Mouse (Mus musculus) forebrain, embryonic 15.5 days (tissue): ENCODE measurements around the gene Fbxo47. TPM values are rescaled to one million over a fixed set of nuclear protein-coding genes. Genes with fewer than 3 reads are reported as not detected.

ENCODE experiments used
- ATAC-seq: fragments of 200-750 bp; cut with Nextera tagmentation; replicated peaks from 2 replicates; pipeline ENCODE4 v1.8.0; 2017; ENCODE audit warnings: mild to moderate bottlenecking, moderate TSS enrichment, moderate library complexity
- H3K27ac ChIP-seq: fragments of 300-500 bp; sonication (generic); replicated peaks from 2 replicates; pipeline ENCODE4 v1.5.1; 2015; ENCODE audit warnings: mild to moderate bottlenecking, inconsistent platforms
- H3K27me3 ChIP-seq: fragments of 300-500 bp; sonication (generic); 2 replicates; pipeline ENCODE4 v1.6.1; 2015; ENCODE audit warnings: inconsistent platforms
- H3K36me3 ChIP-seq: fragments of 300-500 bp; sonication (generic); 2 replicates; pipeline ENCODE4 v1.6.1; 2015; ENCODE audit warnings: mild to moderate bottlenecking, inconsistent platforms
- H3K4me1 ChIP-seq: fragments of 300-500 bp; sonication (generic); 2 replicates; pipeline ENCODE4 v1.6.1; 2015; ENCODE audit warnings: inconsistent platforms
- H3K4me2 ChIP-seq: fragments of 300-500 bp; sonication (generic); replicated peaks from 2 replicates; pipeline ENCODE4 v1.6.1; 2015; ENCODE audit warnings: mild to moderate bottlenecking, inconsistent platforms
- H3K4me3 ChIP-seq: fragments of 300-500 bp; sonication (generic); 2 replicates; pipeline ENCODE4 v1.5.1; 2015; ENCODE audit warnings: mild to moderate bottlenecking, inconsistent platforms
- H3K9ac ChIP-seq: fragments of 300-500 bp; sonication (generic); replicated peaks from 2 replicates; pipeline ENCODE4 v1.6.1; 2015; ENCODE audit warnings: mild to moderate bottlenecking, inconsistent platforms
- H3K9me3 ChIP-seq: fragments of 300-500 bp; sonication (generic); 2 replicates; pipeline ENCODE4 v1.6.1; 2016; ENCODE audit warnings: inconsistent platforms
- WGBS: fragments of 180-500 bp; shearing (Covaris S2); methylation state at CpG from one replicate; pipeline ENCODE4 v1.1.7; 2015; ENCODE audit warnings: mixed read lengths; 5-methylcytosine and 5-hydroxymethylcytosine counted together
- polyA plus RNA-seq: library from polyadenylated mRNA; unstranded; fragments of >200 nt; fragmentation: Nextera tagmentation; extraction: Ambion mirVana; gene quantifications from 2 replicates; pipeline ENCODE4 v1.2.1, GENCODE M21; 2015

The Fbxo47 gene
- polyA plus RNA-seq, 1 experiment from 2014 or later = 0.67 TPM

DNA sequence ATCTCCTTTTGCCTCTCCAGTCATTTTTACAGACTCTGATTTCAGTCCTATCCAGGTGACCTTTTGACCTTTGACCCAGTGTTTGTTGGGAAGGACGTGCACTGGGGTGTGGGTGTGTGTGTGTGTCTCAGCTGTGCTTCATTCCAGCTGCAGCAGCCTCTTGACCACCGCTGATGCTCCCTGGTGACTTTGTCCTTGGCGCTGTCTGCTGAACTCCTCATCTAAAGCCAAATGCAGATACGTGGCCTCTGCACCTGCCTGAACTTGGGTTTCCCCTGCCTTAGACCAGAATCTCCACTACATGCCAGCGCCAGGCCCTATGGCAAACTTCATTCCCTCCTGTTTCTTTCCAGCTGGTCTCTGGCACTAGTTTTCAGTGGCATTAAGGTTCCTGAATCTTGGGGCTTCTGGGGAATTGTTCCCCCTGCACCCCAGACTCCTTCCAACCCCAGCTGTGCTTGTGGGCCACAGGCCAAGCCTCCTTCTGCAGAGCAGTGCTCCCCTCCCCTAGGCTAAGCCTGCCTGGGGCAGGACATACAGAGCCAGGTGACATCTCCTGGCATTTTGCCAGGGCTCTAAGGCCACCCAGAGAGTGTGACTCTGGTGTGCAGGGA, 75.2 kb downstream of the Fbxo47 start:
- Histone ChIP-seq H3K27ac (peak overlapping the region; percentile 57), H3K4me1 (peaks cover 93% of the 10 kb centered on the region), H3K4me2 (no peak overlapping the region), H3K9ac (no peak overlapping the region), H3K4me3 (no peak overlapping the region), H3K36me3 (peaks cover 10% of the 10 kb centered on the region), H3K9me3 (no peaks in the 10 kb centered on the region), H3K27me3 (no peaks in the 10 kb centered on the region)
- WGBS = 47% methylated on average over 5 of the region's 5 CpGs
- no peak for ATAC-seq

DNA sequence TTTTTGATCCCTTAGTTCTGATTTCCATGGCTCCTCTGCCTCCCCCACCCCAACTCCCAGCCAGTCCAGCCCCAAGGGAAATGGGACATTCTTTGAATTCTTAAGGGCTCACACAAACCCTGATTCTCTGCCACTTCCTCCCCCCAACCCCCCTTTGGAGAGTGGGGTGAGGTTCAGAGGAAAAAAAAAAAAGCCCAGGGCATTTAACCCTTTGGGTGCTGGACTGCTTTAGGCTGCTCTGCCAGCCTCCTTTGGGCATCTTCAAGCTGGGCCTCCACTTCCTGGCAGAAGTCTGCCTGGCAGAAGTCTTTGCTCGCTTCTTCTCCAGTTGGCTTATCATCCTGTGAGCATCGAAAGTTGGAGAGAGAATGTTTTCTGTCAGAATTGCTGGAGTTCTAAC, 75.9 kb downstream of the Fbxo47 start:
- H3K9me3 ChIP-seq = no peaks in the 10 kb centered on the region
- no peak overlapping the region for H3K4me3 ChIP-seq
- H3K9ac ChIP-seq = no peak overlapping the region
- no peak for ATAC-seq
- WGBS = 27% methylated on average over 2 of the region's 2 CpGs
- peaks cover 90% of the 10 kb centered on the region for H3K4me1 ChIP-seq
- H3K4me2 ChIP-seq = no peak overlapping the region
- no peaks in the 10 kb centered on the region for H3K27me3 ChIP-seq
- peak overlapping the region; percentile 57 for H3K27ac ChIP-seq
- peaks cover 10% of the 10 kb centered on the region for H3K36me3 ChIP-seq

DNA sequence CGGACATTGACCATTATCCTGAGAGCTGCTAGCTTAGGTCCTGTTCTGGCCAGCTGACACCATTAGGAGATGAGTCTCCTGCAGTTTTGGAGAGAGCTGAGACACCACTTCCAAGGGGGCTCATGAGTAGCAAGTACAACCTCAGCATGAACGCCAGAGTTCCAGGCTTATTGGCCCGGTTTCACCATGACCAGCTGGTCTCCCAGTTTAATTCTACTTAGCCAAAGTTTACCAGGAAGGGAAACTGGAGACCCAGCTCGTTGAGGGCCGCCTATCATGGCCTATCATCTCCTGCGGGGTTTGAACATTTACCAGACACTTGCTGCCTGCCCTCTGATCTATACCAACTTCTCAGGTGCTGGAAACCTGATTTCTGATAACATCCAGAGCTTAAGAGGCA, 76.3 kb downstream of the Fbxo47 start:
- Histone ChIP-seq H3K9ac (no peak overlapping the region), H3K4me2 (no peak overlapping the region), H3K36me3 (peaks cover 10% of the 10 kb centered on the region), H3K4me3 (no peak overlapping the region), H3K27me3 (no peaks in the 10 kb centered on the region), H3K27ac (peak overlapping the region; percentile 57), H3K4me1 (peaks cover 90% of the 10 kb centered on the region), H3K9me3 (no peaks in the 10 kb centered on the region)
- no peak for ATAC-seq
- 41% methylated on average over 6 of the region's 6 CpGs for WGBS

DNA sequence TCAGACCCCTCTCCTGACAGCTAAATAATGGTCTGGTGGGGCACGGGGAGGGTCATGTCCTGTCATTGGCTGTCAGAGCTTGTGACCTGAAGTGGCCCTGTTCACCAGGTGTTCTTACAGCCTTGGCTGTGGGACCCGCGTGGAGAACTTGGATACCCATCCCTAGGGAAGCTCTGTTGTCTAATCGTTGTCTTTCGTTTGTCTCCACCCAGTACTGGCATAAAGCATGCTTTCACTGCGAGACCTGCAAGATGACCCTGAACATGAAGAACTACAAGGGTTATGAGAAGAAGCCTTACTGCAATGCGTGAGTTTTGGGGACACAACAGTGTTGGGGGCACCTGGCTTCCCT, 77.4 kb downstream of the Fbxo47 start:
- H3K4me1 ChIP-seq = peaks cover 90% of the 10 kb centered on the region
- no peak overlapping the region for H3K4me3 ChIP-seq
- no peaks in the 10 kb centered on the region for H3K9me3 ChIP-seq
- no peaks in the 10 kb centered on the region for H3K27me3 ChIP-seq
- 0 out of 2 replicates have a peak overlapping the region, but pooled peaks have one; percentile 69 for H3K27ac ChIP-seq
- 68% methylated on average over 7 of the region's 7 CpGs for WGBS
- peak overlapping the region; percentile 31; the same call in 1 of the 2 replicates for H3K4me2 ChIP-seq
- H3K36me3 ChIP-seq = peaks cover 10% of the 10 kb centered on the region
- no peak for ATAC-seq
- H3K9ac ChIP-seq = 0 out of 2 replicates have a peak overlapping the region, but pooled peaks have one; percentile 11

DNA sequence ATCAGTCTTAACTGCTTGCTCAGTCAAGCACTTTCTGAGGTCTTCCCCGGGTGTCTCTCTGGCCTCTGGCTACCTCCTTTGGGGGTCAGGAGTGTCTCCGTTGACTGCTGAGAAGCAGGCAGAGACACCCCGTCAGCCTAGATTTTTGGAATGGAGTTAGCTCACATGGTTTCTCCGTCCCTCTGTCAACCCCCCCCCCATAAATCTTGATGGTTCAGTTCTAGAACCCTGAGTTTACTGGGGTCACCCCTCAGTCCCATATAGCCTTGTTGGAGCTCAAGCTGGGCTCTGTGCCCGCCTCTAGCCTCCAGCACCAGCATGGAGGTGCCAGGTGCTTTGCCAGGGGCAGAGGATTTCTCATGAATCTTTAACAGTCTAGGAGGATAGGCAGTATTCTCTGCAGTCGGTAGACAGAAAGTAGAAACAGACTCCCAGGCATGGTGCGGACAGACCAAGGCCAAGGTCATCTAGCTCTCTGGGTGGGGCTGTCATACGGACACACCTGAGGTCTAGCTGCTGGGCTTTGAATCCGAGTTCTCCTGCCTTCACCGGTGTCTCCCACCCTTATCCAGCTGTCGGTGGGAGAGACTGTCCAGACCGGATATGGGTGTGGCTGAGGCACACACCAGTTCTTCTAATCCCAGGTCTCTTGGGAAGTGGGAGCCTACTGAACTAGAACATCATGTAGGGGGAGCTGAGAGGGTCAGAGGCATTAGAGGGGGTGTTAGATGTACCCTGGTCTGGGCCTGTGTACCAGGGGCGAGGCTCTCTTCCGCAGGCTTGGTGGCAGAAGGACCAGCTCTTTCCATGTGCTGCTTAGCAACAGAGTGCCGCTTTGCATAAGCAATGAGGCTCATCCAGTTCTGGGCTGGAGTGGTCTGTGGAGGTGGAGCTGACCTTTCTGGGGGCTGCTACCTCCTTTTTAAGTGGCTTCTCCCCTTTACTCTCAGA, 78.0 kb downstream of the Fbxo47 start:
- Histone ChIP-seq H3K4me2 (peak overlapping the region; percentile 31), H3K36me3 (peaks cover 10% of the 10 kb centered on the region), H3K9me3 (no peaks in the 10 kb centered on the region), H3K27ac (peak overlapping the region; percentile 69), H3K27me3 (no peaks in the 10 kb centered on the region), H3K9ac (peak overlapping the region; percentile 11; the same call in 1 of the 2 replicates), H3K4me1 (peaks cover 90% of the 10 kb centered on the region), H3K4me3 (no peak overlapping the region)
- 36% methylated on average over 15 of the region's 15 CpGs for WGBS
- ATAC-seq = peak; percentile 24; the same call in 1 of the 2 replicates

DNA sequence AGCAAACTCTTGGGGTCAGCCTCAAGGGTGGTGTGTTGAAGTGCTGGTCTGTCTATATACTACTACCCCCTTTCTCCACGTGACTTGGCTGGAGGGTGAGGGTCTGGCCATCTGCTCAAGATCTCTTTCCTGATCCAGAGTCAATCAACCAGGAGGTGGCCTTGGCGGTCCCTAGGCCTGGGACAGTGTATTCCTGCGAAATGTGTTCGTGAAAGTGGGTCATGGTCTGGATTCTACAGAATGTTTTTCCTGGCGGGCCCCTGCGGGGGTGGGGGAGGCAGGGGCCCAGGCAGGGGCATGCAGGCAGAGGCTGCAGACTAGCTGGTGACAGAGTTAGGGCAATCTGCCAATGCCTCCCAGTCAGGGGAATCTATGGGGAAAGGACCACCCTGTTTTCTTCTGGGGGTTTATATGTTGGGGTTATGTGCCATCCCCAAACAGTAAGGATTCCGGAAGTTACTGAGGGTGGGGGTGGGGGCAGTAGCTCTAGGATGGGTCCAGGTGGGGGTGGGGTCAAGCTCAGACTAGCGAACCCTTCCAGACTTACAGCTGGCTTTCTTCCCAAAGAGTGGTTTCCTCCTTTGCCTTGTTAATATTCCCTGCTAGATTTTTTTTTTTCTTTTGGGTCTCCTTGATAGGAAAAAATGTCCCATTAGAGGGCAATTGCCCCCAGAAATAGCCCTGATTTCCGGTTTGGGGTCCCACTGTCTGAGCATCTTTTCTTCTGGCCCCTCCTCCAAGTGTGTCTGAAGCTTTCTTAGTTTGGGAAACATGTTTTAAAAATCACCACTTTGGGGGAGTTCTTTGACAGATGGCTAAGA, 78.9 kb downstream of the Fbxo47 start:
- Histone ChIP-seq H3K36me3 (peaks cover 10% of the 10 kb centered on the region), H3K4me1 (peaks cover 85% of the 10 kb centered on the region), H3K27me3 (no peaks in the 10 kb centered on the region), H3K4me2 (peak overlapping the region; percentile 31), H3K4me3 (peak overlapping the region; percentile 9; the same call in 1 of the 2 replicates), H3K9me3 (no peaks in the 10 kb centered on the region), H3K9ac (peak overlapping the region; percentile 19; the same call in 1 of the 2 replicates), H3K27ac (peak overlapping the region; percentile 69)
- peak; percentile 30 for ATAC-seq
- 13% methylated on average over 9 of the region's 9 CpGs for WGBS

DNA sequence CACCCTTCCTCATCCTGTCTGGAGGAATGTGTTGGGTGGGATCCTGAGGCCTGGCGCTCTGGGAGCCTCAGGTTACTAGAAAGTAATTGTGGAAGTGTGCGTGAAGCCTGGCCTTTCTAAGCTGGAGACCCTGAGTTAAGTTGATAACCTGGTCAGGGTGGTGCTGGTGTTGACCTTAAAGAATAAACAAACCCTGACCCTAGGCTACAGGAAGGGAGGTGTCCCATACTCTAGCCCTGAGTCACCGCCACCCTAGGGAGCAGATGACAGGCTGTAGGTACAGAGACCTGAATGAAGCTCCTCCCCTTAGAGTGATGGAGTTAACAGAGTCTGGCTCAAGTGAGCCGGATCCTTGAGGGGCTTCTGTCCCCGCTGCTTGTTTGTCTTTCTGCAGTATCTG, 80.1 kb downstream of the Fbxo47 start:
- no peaks in the 10 kb centered on the region for H3K27me3 ChIP-seq
- ATAC-seq = no peak
- no peak overlapping the region for H3K9ac ChIP-seq
- no peak overlapping the region for H3K4me3 ChIP-seq
- H3K4me1 ChIP-seq = peaks cover 74% of the 10 kb centered on the region
- H3K9me3 ChIP-seq = no peaks in the 10 kb centered on the region
- H3K27ac ChIP-seq = no peak overlapping the region
- H3K4me2 ChIP-seq = no peak overlapping the region
- WGBS = 87% methylated on average over 5 of the region's 5 CpGs
- peaks cover 7% of the 10 kb centered on the region for H3K36me3 ChIP-seq

Other genes with a start within 250 kb of the Fbxo47 start
- 4.3 and 4.7 TPM in 2 replicates for gene Mllt6, start 220.7 kb downstream of the Fbxo47 start, polyA plus RNA-seq
- 17.4 and 19.5 TPM in 2 replicates for gene Cisd3, start 198.3 kb downstream of the Fbxo47 start, polyA plus RNA-seq
- gene Pcgf2, start 183.7 kb downstream of the Fbxo47 start, polyA plus RNA-seq = 18.1 and 18.8 TPM in 2 replicates
- 460 and 475 TPM in 2 replicates for gene Psmb3, start 180.8 kb downstream of the Fbxo47 start, polyA plus RNA-seq
- 4.1 and 4.8 TPM in 2 replicates for gene Pip4k2b, start 139.4 kb downstream of the Fbxo47 start, polyA plus RNA-seq
- gene Cwc25, start 117.6 kb downstream of the Fbxo47 start, polyA plus RNA-seq = 18.0 and 18.6 TPM in 2 replicates
- 0.39 and 0.75 TPM in 2 replicates for gene 1700001P01Rik, start 108.2 kb downstream of the Fbxo47 start, polyA plus RNA-seq
- 327 and 370 TPM in 2 replicates for gene Rpl23, start 101.7 kb downstream of the Fbxo47 start, polyA plus RNA-seq
- 129 and 132 TPM in 2 replicates for gene Lasp1, start 85.2 kb downstream of the Fbxo47 start, polyA plus RNA-seq
- 17.8 and 21.0 TPM in 2 replicates for gene B230217C12Rik, start 43.4 kb downstream of the Fbxo47 start, polyA plus RNA-seq
- gene Plxdc1, start 102.3 kb upstream of the Fbxo47 start, polyA plus RNA-seq = 0.65 and 0.89 TPM in 2 replicates
- gene Arl5c, start 112.0 kb upstream of the Fbxo47 start, polyA plus RNA-seq = 6.9 and 7.0 TPM in 2 replicates
- gene Cacnb1, start 138.9 kb upstream of the Fbxo47 start, polyA plus RNA-seq = 40.7 and 41.5 TPM in 2 replicates
- 667 and 700 TPM in 2 replicates for gene Rpl19, start 142.6 kb upstream of the Fbxo47 start, polyA plus RNA-seq
- gene Stac2, start 169.3 kb upstream of the Fbxo47 start, polyA plus RNA-seq = 2.9 and 3.2 TPM in 2 replicates